Mouse (Mus musculus) neural tube, embryonic 13.5 days (tissue): ENCODE measurements at regions not wholly inside any gene's neighbourhood (a gene's known extent, or its start where the extent isn't known, plus 50 kb on each side); places are given as distances from the start of the nearest gene placed in this dataset.
A peak's percentile ranks its signal among the peaks of the same experiment; 100 is the strongest.

Source experiments
- ATAC-seq: fragments of 200-750 bp; cut with Nextera tagmentation; 2 replicates; pipeline ENCODE4 v1.8.0; 2017; ENCODE audit warnings: low read depth, mild to moderate bottlenecking, moderate TSS enrichment, moderate library complexity
- H3K27ac ChIP-seq: fragments of 300-500 bp; sonication (generic); replicated peaks from 2 replicates; pipeline ENCODE4 v1.5.1; 2015; ENCODE audit warnings: moderate library complexity, mild to moderate bottlenecking, inconsistent platforms
- H3K27me3 ChIP-seq: fragments of 300-500 bp; sonication (generic); 2 replicates; pipeline ENCODE4 v1.6.1; 2015; ENCODE audit warnings: mild to moderate bottlenecking, inconsistent platforms
- H3K36me3 ChIP-seq: fragments of 300-500 bp; sonication (generic); 2 replicates; pipeline ENCODE4 v1.6.1; 2015; ENCODE audit warnings: mild to moderate bottlenecking, inconsistent platforms
- H3K4me1 ChIP-seq: fragments of 300-500 bp; sonication (generic); replicated peaks from 2 replicates; pipeline ENCODE4 v1.6.1; 2015; ENCODE audit warnings: inconsistent platforms
- H3K4me2 ChIP-seq: fragments of 300-500 bp; sonication (generic); 2 replicates; pipeline ENCODE4 v1.6.1; 2015; ENCODE audit warnings: inconsistent platforms, mild to moderate bottlenecking, moderate library complexity
- H3K4me3 ChIP-seq: fragments of 300-500 bp; sonication (generic); 2 replicates; pipeline ENCODE4 v1.5.1; 2015; ENCODE audit warnings: mild to moderate bottlenecking, inconsistent platforms
- H3K9ac ChIP-seq: fragments of 300-500 bp; sonication (generic); 2 replicates; pipeline ENCODE4 v1.6.1; 2015; ENCODE audit warnings: moderate library complexity, mild to moderate bottlenecking, inconsistent platforms
- H3K9me3 ChIP-seq: fragments of 300-500 bp; sonication (generic); 2 replicates; pipeline ENCODE4 v1.6.1; 2016; ENCODE audit warnings: inconsistent platforms
- WGBS: fragments of 180-500 bp; shearing (Covaris S2); methylation state at CpG from one replicate; pipeline ENCODE4 v1.1.7; 2015; 5-methylcytosine and 5-hydroxymethylcytosine counted together

DNA sequence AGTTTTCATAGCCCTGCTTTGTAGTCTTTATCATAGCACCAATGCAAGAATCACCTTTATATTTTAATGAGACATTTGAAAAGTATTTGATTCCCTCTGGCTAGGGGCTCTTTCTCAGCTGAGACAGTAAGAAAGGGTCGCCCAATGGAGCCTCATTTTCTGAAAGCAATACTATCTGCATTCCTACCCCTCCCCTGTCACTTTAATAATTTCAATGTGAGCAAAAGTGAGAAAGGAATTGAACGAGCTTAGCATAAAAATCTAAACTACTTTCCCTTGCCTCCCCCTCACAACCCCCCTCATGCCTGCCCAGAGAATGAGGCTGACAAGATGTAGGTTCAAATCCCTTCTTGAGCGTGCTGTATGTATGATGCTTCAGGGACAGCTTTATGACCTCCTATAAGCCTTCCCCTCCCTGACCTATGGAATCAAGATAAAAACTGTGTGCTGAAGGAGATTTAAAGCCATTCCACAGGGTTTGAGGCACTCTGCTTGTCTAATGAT lies 266.6 kb downstream of the Fam49a start:
- H3K27ac ChIP-seq: peak overlapping the region; percentile 33; the same call in 1 of the 2 replicates
- ATAC-seq: no peak
- no peak overlapping the region for H3K9ac ChIP-seq
- WGBS: 39% methylated on average over 3 of the region's 3 CpGs
- no peaks in the 10 kb centered on the region for H3K27me3 ChIP-seq
- no peak overlapping the region for H3K4me2 ChIP-seq
- H3K4me1 ChIP-seq: peaks cover 6% of the 10 kb centered on the region
- no peaks in the 10 kb centered on the region for H3K36me3 ChIP-seq
- H3K4me3 ChIP-seq: no peak overlapping the region
- H3K9me3 ChIP-seq: no peaks in the 10 kb centered on the region

DNA sequence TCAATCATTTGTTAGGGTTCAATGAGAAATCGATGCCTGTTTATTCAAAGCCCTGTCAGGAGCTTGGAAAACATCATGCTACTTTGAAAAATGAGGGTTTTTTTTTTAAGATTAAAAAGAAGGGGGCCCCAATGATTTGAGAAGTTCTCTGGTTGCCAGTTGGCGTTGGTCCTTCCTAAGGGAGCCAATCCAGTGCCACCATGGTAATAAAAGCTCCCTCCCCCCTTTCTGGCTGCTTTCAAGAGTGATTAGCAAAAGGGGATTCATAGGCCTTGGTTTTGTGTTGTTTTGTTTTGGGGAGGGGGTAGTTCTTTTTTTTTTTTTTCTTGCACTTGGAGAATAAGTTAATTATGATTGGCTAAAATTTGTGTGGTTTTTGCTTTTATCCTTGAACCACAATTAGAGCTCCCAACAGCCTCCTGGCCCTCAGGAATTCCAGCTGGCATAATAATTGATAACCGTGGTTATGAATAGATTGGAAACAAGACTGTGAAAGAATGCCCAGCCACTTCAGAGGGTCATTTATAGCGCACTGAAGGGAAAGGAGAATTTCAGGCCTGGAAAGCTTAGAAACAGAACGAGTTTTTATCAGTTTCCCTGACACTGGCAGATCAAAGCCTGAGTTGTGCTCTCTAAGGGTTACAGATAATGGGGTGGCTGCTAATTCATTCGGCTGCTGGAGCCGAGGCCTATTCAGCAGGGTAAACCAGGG lies 266.0 kb downstream of the Fam49a start:
- ATAC-seq: no peak
- H3K4me3 ChIP-seq: no peak overlapping the region
- no peaks in the 10 kb centered on the region for H3K9me3 ChIP-seq
- no peaks in the 10 kb centered on the region for H3K36me3 ChIP-seq
- H3K9ac ChIP-seq: no peak overlapping the region
- no peaks in the 10 kb centered on the region for H3K27me3 ChIP-seq
- H3K27ac ChIP-seq: peak overlapping the region; percentile 33; the same call in 1 of the 2 replicates
- no peak overlapping the region for H3K4me2 ChIP-seq
- peaks cover 6% of the 10 kb centered on the region for H3K4me1 ChIP-seq
- WGBS: 21% methylated on average over 7 of the region's 7 CpGs

- H3K4me2 ChIP-seq: no peak overlapping the region
- no peaks in the 10 kb centered on the region for H3K27me3 ChIP-seq
- no peak for ATAC-seq
- no peak overlapping the region for H3K27ac ChIP-seq
- no peaks in the 10 kb centered on the region for H3K36me3 ChIP-seq
- WGBS: 80% methylated on average over 3 of the region's 3 CpGs
- no peak overlapping the region for H3K4me3 ChIP-seq
- H3K4me1 ChIP-seq: peaks cover 6% of the 10 kb centered on the region
- H3K9me3 ChIP-seq: no peaks in the 10 kb centered on the region
- no peak overlapping the region for H3K9ac ChIP-seq
These were observed 265.4 kb downstream of the Fam49a start for GRCm38 (mm10) chr12:12527366-12527765.

GRCm38 (mm10) chr12:12520311-12520852 lies 258.4 kb downstream of the Fam49a start:
- H3K27ac ChIP-seq: no peak overlapping the region
- H3K4me1 ChIP-seq: no peaks in the 10 kb centered on the region
- H3K27me3 ChIP-seq: no peaks in the 10 kb centered on the region
- WGBS: 94% methylated on average over 8 of the region's 8 CpGs
- H3K9me3 ChIP-seq: no peaks in the 10 kb centered on the region
- no peak for ATAC-seq
- no peaks in the 10 kb centered on the region for H3K36me3 ChIP-seq
- H3K9ac ChIP-seq: no peak overlapping the region
- H3K4me2 ChIP-seq: no peak overlapping the region
- H3K4me3 ChIP-seq: no peak overlapping the region

- Histone ChIP-seq H3K4me2 (no peak overlapping the region), H3K4me3 (no peak overlapping the region), H3K4me1 (no peaks in the 10 kb centered on the region), H3K9me3 (no peaks in the 10 kb centered on the region), H3K27me3 (no peaks in the 10 kb centered on the region), H3K27ac (no peak overlapping the region), H3K9ac (no peak overlapping the region), H3K36me3 (no peaks in the 10 kb centered on the region)
- 73% methylated on average over 5 of the region's 5 CpGs for WGBS
- no peak for ATAC-seq
These were observed 256.6 kb downstream of the Fam49a start for GRCm38 (mm10) chr12:12518490-12519070.

DNA sequence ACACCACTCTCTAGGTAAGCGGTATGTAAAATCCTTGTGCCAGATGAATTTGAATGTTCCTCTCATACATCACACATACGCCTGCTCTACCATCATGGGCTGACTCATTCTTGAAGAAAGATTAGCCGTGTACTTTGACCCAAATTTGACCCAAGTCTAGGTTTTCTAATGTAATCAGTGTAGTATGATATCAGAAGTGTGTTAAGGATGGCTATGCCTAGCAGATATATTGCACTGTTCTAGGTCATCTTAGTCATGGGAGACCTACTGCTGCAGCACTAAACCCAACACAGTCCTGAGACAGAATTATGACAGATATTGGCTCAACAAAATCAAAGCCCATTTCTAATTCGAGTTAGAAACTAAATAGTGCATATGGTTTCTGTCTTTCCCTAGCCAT lies 255.1 kb downstream of the Fam49a start:
- no peaks in the 10 kb centered on the region for H3K9me3 ChIP-seq
- H3K36me3 ChIP-seq: no peaks in the 10 kb centered on the region
- no peak overlapping the region for H3K9ac ChIP-seq
- no peaks in the 10 kb centered on the region for H3K4me1 ChIP-seq
- H3K27me3 ChIP-seq: no peaks in the 10 kb centered on the region
- no peak overlapping the region for H3K27ac ChIP-seq
- no peak overlapping the region for H3K4me2 ChIP-seq
- WGBS: 90% methylated on average over 4 of the region's 4 CpGs
- no peak overlapping the region for H3K4me3 ChIP-seq
- no peak for ATAC-seq

DNA sequence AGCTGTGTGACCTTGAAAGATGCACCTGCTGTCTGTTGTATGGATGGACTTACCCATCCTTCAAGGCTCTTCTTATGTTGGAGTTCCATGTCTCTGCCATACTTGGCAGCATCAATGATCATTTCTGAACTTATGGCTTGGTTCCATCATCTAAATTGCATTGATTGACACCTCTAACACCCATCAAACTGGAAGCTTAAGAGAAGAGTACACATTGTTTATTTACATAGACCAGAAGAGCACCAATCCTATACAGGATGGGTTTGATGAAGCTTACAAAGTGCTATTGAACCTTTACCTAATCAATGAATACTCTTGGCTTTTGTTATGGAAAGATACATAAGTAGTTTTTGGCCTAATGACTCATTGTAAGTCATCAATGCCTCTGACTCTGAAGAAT lies 248.8 kb downstream of the Fam49a start:
- no peak overlapping the region for H3K4me3 ChIP-seq
- H3K27me3 ChIP-seq: no peaks in the 10 kb centered on the region
- H3K36me3 ChIP-seq: no peaks in the 10 kb centered on the region
- H3K4me1 ChIP-seq: peaks cover 3% of the 10 kb centered on the region; the same call in 1 of the 2 replicates
- no peak overlapping the region for H3K9ac ChIP-seq
- H3K4me2 ChIP-seq: no peak overlapping the region
- no peak for ATAC-seq
- H3K27ac ChIP-seq: no peak overlapping the region
- H3K9me3 ChIP-seq: no peaks in the 10 kb centered on the region

DNA sequence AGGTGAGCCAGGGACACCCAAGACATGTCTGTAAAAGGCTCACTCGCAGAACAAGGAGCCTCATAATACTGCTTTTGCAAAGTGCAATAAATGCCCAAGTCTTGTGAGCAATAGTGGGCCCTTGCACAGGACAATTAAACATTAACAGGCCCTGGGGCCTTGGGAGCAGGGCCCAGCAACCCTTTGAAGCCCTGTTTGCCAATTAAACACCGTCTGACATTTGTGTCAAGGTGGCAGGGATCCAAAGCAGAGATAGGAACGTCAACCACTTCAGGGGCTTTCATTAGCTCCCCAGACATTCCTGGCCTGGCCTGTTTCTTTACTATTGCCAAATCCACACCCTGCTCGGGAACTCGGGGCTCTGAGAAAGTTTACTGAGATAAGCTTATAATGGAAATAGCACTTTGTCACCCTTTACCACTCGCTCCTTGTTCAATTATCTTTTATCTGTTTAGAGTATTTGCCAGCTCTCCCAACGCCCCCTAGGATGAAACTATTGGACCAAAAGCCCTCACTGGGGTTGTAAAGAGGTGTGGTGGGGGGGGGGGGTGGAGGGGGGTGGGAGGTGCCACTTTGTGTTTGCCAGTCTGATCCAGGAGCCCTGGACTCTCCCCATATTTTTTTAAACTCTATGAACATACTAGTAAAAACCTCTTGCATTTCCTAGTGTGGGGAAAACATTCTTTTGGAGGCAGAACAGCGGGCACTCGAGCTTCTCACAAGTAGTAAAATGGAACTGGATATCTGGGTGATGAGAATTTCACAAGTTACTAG lies 247.4 kb downstream of the Fam49a start:
- no peaks in the 10 kb centered on the region for H3K9me3 ChIP-seq
- no peak overlapping the region for H3K27ac ChIP-seq
- H3K27me3 ChIP-seq: no peaks in the 10 kb centered on the region
- no peak for ATAC-seq
- 35% methylated on average over 9 of the region's 9 CpGs for WGBS
- no peak overlapping the region for H3K4me3 ChIP-seq
- no peak overlapping the region for H3K9ac ChIP-seq
- H3K36me3 ChIP-seq: no peaks in the 10 kb centered on the region
- no peak overlapping the region for H3K4me2 ChIP-seq
- peaks cover 3% of the 10 kb centered on the region; the same call in 1 of the 2 replicates for H3K4me1 ChIP-seq

- Histone ChIP-seq H3K4me3 (no peak overlapping the region), H3K36me3 (no peaks in the 10 kb centered on the region), H3K4me2 (no peak overlapping the region), H3K4me1 (peaks cover 3% of the 10 kb centered on the region; the same call in 1 of the 2 replicates), H3K9me3 (no peaks in the 10 kb centered on the region), H3K27me3 (no peaks in the 10 kb centered on the region), H3K27ac (no peak overlapping the region), H3K9ac (no peak overlapping the region)
- 65% methylated on average over 9 of the region's 9 CpGs for WGBS
- no peak for ATAC-seq
These were observed 246.7 kb downstream of the Fam49a start for GRCm38 (mm10) chr12:12508487-12509125.

GRCm38 (mm10) chr12:12506671-12507070 lies 244.7 kb downstream of the Fam49a start:
- Histone ChIP-seq H3K4me3 (no peak overlapping the region), H3K4me2 (no peak overlapping the region), H3K9me3 (no peaks in the 10 kb centered on the region), H3K36me3 (no peaks in the 10 kb centered on the region), H3K27ac (no peak overlapping the region), H3K9ac (no peak overlapping the region), H3K27me3 (no peaks in the 10 kb centered on the region), H3K4me1 (peaks cover 3% of the 10 kb centered on the region; the same call in 1 of the 2 replicates)
- ATAC-seq: no peak
- WGBS: 84% methylated on average over 3 of the region's 3 CpGs

DNA sequence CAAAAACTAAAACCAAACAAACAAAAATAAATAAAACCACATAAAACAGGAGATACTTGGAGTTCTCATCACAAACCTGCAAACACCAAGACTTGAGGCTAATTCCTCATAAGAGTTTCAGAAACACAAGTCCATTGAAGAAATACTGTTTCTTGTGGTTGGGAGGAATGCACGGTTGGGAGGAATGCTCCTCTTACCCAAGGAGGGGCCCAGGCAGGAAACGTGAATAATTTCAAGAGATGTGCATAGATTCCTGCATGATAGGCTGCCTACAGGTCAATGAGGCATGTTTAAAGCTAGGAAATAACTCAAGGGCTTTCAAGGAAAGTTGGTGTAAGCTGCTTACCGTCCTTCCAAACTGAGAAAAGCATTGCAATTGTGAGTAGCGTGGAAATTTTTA lies 243.7 kb downstream of the Fam49a start:
- Histone ChIP-seq H3K4me3 (no peak overlapping the region), H3K27me3 (no peaks in the 10 kb centered on the region), H3K4me2 (no peak overlapping the region), H3K4me1 (peaks cover 3% of the 10 kb centered on the region; the same call in 1 of the 2 replicates), H3K9me3 (no peaks in the 10 kb centered on the region), H3K36me3 (no peaks in the 10 kb centered on the region), H3K9ac (no peak overlapping the region), H3K27ac (no peak overlapping the region)
- no peak for ATAC-seq
- 80% methylated on average over 4 of the region's 4 CpGs for WGBS

DNA sequence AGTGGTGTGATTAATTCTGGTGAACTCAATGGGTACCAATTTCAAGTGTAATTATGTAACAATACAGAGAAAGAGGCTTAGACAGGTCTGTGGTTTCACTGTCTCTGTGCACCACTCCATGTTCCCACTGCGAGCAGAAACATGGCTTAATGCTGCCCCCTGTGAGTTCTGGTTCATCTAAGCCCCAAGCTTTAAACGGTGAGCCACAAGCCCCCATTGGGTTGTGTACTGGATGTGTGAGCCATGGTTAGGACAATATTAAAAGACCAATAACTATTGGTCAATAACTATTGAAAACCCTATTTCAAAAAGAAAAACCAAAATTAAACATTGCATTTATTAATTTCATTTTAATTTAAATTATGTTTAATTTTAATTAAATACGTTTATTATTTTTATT lies 238.0 kb downstream of the Fam49a start:
- Histone ChIP-seq H3K4me2 (no peak overlapping the region), H3K9me3 (no peaks in the 10 kb centered on the region), H3K9ac (no peak overlapping the region), H3K27ac (no peak overlapping the region), H3K4me3 (no peak overlapping the region), H3K36me3 (no peaks in the 10 kb centered on the region), H3K4me1 (no peaks in the 10 kb centered on the region), H3K27me3 (no peaks in the 10 kb centered on the region)
- WGBS: 62% methylated on average over 3 of the region's 3 CpGs
- ATAC-seq: no peak
